Mouse (Mus musculus): Measurements from ENCODE around the gene Rfx1.

Rfx1 gene

DNA sequence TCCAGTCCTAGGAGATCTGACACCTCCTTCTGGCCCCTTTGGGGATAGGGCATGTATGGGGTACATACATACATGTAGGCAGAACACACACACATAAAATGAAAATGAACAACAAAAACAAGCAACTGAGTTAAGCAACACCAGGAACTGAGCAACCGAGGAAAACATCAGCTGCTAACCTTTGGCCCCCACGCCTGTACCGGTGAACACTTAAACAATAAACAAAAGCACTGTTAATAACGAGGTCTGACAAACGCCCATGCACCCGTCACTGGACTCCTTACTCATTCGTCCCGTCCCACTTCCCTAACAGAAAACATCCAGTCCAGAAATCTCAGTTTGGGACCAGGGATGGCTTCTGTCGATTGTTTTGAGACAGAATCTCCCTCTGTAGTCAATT lies 22.6 kb downstream of the Rfx1 start:
- DNase-seq (ENCODE audit: low spot score in 2 of 2): no peak

DNA sequence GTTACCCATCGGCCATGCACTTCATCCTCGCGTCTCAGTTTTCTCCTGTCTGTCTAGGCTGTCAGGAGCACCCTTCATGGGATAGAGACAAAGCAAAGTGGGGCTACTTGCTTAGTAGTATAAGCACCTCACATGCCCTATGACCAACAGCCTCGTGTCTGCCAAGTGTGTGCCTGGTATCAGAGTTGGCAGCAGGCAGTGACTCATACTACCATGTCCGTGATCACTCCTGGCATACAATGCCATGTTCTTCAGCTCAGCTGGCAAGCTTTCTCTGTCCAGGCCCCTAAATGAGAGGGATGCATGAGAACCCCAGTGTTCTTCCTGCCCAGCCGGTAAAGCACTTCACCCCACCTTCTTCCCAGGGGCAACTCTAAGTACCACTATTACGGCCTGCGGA lies 24.0 kb downstream of the Rfx1 start:
- DNase-seq (ENCODE audit: low spot score in 2 of 2): no peak

DNA sequence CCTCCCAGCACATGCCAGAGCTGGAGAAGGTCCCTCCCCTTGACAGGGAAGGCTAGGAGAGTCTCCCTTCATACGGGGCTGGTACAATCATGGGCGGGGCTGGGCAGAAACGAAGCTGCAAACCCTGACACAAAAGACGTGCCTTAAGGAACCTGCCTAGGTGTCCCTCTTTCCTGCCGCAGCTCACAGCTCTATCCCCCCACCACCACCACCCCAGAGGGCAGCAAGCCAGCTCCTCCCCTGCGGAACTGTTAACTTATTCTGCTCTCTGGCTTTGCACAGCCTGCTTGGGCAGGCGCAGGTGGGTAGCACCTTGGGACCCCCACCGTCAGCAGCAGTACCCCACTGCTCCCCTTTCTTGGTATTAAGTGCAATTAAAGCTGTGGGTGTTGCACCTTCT lies 29.4 kb downstream of the Rfx1 start:
- peak in 1 of 2 experiments; percentile 6 for DNase-seq (ENCODE audit: low spot score in 2 of 2)

DNA sequence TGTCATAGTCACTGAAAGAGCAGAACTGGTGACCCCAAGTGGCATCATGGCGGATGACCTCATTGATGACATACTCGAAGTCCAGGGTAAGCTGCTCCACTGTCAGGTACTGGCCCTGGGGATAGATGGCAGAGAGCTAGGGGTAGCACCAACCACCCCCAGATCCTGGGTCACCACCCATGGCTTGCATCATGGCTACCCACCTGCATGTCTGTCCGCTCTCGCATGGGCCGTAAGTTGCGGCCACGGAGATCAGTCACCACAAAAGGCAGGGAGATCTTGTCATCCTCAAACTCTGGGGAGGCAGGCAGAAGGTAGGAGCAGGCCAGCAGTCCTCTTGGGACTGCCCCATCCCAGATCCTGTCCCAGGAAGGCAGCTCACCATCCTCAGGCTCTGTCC lies 31.7 kb downstream of the Rfx1 start:
- DNase-seq (ENCODE audit: low spot score in 2 of 2): no peak

DNA sequence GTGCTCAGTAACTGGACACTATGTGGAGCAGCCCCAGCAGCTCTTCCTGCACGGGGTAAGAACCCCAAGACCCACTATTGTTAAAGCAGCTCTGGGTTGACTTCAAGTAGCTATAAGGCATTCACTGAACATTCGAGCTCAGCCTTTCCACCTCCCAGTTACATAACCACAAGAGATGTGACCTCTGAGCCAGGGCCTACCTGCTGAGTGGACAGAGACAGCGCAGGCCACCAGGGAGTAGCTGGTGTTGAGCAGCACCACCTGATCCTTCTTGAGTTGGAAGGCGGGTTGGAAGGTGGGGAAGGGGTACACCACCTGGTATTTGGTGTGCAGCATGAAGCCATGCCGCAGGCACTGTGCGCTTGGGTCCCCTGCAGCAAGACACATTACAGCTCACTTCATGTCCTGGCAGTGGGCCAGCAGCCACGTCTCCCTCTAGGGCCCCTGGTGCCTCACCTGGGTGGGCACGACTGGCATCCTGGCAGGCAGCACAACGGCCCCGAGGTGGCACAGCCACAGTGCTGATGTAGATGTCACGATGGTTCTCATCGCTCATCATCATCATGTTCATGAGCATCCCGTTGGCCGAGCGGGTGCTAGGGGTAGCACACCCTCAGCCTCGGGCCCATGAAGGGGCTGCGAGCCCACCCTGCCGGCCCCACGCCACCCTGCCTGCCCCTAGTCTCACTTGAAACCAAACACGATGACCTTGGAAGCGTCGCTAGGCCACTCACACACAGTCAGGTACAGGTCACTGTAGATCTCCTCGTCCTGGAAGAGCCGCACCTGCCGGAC lies 35.0 kb downstream of the Rfx1 start:
- peak in 1 of 2 experiments; percentile 16 for DNase-seq (ENCODE audit: low spot score in 2 of 2)

GRCm38 (mm10) chr8:84103601-84104000 lies 37.0 kb downstream of the Rfx1 start:
- peak in 1 of 2 experiments; percentile 13 for DNase-seq (ENCODE audit: low spot score in 2 of 2)

- peak in 1 of 2 experiments; percentile 68 for DNase-seq (ENCODE audit: low spot score in 2 of 2)
Measured at GRCm38 (mm10) chr8:84104221-84104620, 37.6 kb downstream of the Rfx1 start.

DNA sequence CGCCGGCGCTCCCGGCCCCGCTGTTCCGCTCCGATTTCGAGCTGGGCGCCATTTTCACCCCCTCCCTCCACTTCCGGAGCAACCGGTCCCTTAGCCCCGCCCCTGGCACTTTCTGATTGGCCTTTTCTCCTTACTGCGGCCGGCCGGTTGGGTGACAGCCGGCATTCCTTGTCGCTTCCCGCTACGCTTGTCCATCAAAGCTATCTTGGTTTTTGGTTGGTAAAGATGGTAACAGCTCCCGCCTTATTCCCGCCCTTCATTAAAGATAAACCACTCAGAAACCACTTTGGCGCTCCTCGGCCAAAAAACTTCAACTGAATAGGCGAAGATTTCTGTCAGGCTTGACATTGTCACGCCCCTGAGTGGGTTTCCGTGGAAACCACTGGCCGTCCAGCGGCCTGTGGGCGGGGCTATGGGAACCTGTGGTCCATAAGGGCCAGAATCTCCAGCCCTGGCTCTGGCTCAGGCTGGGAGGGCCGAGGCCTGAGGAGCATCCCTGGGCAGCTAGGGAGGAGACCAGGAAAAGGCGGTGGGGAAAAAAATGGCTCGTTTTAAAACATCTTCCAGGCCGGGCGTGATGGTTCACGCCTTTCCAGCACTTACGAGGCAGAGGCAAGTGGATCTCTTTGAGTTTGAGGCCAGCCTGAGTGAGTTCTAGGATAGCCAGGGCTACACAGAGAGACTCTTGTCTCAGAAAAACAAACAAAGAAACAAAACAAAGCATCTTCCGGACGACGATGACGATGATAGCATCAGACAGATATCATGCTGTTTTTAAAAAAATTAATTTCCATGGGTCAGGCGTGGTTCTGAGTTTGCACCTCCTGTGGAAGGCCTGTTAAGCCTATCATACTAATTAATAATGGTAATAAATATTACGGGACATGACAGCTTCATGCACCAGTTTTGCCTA lies 38.3 kb downstream of the Rfx1 start, which contains the start of gene Dcaf15:
Gene Dcaf15, minus strand, starts transcription at position 72 of the 913 bp plus-strand sequence.
- DNase-seq (ENCODE audit: low spot score in 2 of 2): peak; percentile 97

DNA sequence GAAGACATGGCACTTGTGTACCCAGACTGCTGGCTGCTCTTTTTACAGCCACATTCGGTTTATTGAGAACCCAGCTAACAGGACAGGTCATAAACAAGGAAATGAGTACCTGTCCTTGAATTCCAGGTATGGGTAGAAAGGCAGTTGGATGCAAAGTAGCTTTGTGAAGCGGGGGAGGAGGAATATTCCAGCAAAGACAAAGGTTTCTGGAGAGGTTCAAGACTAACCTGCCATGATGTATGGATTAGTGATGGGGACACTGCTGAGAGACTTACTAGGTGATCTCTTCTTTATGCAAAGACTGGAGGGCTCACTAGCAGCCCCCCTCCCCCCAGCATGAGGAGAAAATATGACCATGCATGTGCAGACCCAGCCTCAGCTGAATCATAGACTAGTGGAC lies 39.0 kb downstream of the Rfx1 start:
- peak in 1 of 2 experiments; percentile 5 for DNase-seq (ENCODE audit: low spot score in 2 of 2)

DNA sequence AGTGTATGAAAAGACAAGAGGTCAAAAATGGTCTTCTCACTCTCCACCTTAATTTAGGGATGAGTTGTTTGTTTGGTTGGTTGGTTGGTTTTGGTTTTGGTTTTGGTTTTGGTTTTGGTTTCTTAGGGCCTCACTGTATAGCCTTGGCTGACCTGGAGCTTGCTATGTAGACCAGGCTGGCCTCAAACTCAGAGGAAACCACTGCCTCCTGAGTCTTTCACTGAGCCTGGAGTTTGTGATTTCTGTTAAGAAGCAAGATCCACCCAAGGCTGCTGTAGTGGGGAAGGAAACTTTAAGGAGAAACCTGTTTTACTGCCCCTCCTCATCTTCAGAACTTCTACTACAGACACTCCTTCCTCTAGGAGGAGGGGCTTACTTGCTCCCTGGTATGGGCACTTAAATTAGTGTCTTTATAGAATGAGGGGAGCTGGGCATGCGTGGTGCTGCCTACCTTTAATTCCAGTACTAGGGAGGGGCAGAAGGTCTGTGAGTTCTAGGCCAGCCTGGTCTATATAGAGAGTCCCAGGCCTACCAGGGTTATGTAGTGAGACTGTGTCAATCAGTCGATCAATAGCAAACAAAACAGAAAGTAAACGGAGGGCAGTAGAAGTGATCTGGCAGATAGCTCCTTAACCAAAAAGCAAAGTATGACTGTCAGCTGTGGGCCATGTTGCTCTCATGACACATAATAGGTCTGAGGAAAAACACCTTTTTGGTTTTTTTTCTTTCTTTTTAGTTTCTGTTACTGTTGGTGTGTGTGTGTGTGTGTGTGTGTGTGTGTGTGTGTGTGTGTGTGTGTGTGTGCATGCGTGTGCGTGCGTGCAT lies 39.8 kb downstream of the Rfx1 start:
- DNase-seq (ENCODE audit: low spot score in 2 of 2): no peak

DNA sequence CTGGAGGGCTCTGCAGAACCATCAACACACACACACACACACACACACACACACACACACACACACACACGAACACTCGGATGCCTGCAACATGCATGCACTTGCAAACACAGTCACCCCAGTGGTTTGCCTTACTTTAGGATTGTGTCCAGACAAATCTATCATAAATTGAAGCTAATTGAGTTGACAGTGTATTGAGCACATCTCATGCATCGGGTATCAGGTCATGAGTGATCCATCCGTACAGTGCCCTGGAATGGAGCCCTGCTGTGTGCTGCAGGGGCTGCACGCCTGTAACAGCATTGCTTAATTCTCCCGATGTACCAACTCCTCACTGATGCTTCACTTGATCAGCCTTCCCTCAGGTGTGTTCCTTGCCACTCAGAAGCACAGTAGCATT lies 49.0 kb downstream of the Rfx1 start:
- DNase-seq (ENCODE audit: low spot score in 2 of 2): no peak

GRCm38 (mm10) chr8:84122151-84122550 lies 55.5 kb downstream of the Rfx1 start:
- no peak for DNase-seq (ENCODE audit: low spot score in 2 of 2)

- DNase-seq (ENCODE audit: low spot score in 2 of 2): no peak
Measured at GRCm38 (mm10) chr8:84125656-84126055, 59.0 kb downstream of the Rfx1 start, which contains the start of gene Podnl1. Gene Podnl1, plus strand, starts transcription at chr8:84125989.

DNA sequence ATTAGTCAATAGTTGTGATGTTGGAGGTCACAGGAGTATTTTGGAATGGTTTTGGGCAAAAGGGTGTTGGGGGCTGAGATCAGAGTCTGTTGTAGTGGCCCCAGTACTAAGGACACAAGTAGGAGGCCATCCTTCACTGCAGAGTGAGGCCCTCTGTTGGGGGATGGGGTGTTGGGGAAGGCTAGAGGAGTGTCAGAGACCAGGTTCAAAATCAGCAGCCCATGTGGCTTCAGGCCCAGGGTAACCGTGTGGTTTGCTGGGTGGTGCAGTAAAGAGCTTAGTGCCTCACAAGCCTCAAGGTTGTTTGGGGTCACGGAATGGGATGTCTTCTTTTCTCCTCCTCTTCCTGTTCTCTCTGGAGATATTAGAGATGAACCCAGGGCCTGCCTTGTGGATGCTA lies 60.1 kb downstream of the Rfx1 start:
- DNase-seq (ENCODE audit: low spot score in 2 of 2): no peak

GRCm38 (mm10) chr8:84127202-84127901 lies 60.7 kb downstream of the Rfx1 start:
- no peak for DNase-seq (ENCODE audit: low spot score in 2 of 2)

DNA sequence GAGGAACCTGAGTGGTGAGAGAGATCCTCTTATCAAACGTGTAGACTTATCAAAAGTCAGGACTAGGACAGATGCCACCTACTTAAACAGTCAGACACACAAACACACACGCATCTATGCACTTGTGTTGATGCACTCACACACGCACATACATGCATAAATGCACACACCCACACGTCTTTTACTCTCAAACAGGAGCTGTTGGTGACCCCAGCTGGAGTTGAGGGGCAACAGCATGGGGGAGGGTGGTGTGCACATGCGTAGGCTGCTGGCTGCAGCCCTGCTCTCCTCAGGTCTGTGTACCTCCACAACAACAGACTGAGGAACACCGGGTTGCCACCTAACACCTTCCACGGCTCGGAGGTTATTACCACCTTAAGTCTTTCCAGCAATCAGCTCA lies 61.6 kb downstream of the Rfx1 start:
- no peak for DNase-seq (ENCODE audit: low spot score in 2 of 2)

DNA sequence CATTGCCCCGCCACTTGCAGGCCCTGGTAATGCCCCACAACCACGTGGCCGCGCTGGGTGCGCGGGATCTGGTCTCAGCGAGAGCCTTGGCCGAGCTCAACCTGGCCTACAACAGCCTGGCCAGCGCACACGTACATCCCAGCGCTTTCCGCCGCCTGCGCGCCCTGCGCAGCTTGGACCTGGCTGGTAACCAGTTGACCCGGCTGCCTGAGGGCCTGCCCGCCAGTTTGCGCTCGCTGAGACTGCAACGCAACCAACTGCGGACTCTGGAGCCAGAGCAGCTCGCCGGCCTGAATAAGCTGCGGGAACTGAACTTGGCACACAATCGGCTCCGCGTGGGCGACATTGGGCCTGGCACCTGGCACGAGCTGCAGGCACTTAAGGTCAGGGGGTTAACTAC lies 64.2 kb downstream of the Rfx1 start:
- no peak for DNase-seq (ENCODE audit: low spot score in 2 of 2)

GRCm38 (mm10) chr8:84132225-84132624 lies 65.6 kb downstream of the Rfx1 start:
- no peak for DNase-seq (ENCODE audit: low spot score in 2 of 2)

DNA sequence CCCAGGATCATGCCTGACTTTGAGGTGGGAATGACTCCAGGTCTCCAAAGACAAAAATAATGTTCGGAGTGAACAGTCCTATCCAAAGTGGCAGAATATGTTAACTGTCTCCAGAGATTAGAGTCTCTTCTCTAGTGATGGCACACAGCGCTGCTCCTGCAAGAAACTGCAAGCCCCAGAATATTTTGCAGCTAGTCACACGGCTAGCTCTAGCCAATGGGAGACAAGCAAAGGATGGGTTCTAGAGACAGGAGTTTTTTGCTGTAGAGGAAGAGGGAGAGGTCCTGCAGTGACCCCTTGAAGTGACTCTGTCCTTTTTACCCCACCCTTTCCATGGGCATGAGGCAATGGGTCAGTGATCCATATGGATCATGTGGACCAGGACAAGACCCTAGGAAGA lies 71.2 kb downstream of the Rfx1 start:
- DNase-seq (ENCODE audit: low spot score in 2 of 2): no peak

GRCm38 (mm10) chr8:84140838-84141237 lies 74.2 kb downstream of the Rfx1 start:
- DNase-seq (ENCODE audit: low spot score in 2 of 2): no peak

DNA sequence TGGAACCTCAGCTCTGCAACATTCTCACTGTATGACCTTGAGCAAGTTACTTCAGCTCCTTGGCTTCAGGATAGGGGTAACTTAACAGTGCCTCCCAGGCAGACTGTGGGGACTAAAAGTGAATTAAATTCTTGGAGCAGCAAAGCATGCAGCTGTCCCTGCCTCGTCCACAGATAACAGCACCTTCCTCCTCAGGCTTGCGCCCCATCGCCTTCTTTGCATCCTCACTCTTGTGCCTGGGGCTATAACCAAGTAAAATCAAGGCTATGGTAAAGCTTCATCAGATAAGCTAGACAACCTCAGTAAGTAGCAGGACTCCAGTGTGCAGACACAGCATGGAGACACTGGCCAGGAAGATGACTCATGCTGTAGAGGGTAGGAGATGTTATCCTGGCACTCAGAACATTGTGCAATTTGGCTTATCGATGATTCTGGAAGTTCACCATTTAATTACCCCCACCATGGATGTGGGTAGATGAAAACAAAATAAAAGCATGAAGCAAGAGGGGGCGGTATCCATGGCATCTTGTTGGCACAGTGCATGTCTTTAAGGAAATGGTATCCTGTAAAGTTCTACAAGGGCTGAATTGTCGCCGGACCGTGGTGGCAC lies 78.1 kb downstream of the Rfx1 start:
- no peak for DNase-seq (ENCODE audit: low spot score in 2 of 2)
